Mouse (Mus musculus) embryo, embryonic 9.5 days (tissue): ENCODE results near the gene Il17d.

Experiments
- DNase-seq: peaks from one replicate; pipeline ENCODE4 v3.0.0-alpha.2; 2017; ENCODE audit errors: extremely low spot score

Gene Il17d

GRCm38 (mm10) chr14:57534961-57535360 lies 10.4 kb downstream of the Il17d start:
- DNase-seq = peak; percentile 13

- no peak for DNase-seq
These were observed 11.1 kb downstream of the Il17d start for GRCm38 (mm10) chr14:57535646-57536045.

DNA sequence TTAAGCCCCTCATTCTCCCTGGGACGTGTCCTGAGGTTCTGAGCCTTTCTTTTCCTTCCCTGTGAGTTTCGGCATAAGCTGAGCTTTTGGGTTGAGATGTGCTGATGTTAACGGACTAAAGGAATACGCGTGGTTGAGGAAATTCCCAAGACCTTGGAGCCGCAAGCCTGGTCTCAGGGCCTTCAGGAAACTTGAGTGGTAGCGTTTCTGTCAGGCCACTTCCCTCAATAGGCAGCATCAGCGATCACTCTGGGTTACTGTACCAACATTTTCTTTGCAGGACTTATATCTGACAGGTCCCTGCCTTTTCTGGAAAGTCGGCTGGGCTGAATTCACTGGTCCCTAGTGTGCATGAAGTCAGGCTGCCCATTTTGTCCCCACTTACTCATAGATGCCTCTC lies 12.2 kb downstream of the Il17d start:
- peak; percentile 27 for DNase-seq

GRCm38 (mm10) chr14:57537261-57538015 lies 12.9 kb downstream of the Il17d start:
- DNase-seq = peak; percentile 44

DNA sequence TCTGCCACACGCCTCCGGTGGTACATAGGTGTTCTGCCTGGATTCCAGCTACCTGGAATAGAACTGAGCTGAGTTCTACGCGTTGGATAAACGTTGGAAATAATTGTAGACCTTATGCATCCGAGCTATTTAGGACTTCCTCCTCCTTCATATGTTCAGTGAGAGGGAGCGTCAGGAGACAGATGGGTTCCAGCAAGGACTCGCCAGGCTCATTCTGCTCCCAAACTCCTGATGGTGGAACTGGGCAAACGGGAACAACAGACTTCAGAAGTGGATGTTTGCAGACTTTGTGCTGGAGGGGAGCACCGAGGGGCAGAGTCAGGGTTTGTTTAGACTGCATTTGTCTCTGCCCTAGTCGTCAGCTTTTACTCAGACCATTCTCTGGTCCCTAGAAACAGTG lies 16.1 kb downstream of the Il17d start:
- DNase-seq = no peak

DNA sequence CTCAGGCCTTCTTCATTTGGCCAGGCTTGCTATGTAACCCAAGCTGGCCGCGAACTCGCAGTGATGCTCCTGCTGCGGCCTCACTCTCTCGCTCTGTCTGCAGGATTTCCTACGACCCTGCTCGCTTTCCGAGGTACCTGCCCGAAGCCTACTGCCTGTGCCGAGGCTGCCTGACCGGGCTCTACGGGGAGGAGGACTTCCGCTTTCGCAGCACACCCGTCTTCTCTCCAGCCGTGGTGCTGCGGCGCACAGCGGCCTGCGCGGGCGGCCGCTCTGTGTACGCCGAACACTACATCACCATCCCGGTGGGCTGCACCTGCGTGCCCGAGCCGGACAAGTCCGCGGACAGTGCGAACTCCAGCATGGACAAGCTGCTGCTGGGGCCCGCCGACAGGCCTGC lies 17.7 kb downstream of the Il17d start:
- DNase-seq = no peak

DNA sequence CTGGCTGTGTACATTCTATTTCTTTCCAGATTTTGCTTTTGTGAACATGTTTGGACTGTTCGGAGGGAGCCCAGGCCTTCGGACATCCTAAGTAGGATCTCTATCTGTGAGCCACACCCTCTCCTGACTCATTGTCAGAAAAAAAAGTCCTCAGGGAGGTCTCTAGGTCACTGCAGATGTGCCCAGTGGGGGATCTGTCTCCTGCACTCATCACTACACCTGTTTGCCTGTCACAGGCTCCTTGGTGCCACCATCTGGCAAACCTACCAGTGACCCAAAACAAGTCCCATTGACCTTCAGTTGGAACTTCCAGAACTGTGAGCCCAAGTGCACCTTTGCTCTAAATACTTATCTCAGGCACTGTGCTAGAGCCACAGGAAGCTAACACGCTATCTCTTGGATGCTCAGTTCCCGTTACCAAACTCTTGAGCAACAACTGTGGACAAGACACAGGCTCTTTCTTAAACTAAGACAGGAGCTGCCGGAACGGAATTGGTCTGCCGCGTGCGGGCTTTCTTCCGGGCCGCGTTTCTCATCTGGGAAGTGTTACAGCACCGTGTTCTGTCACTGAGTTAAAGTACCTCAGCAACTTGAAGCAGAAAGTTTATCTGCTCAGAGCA lies 19.0 kb downstream of the Il17d start:
- DNase-seq = no peak

DNA sequence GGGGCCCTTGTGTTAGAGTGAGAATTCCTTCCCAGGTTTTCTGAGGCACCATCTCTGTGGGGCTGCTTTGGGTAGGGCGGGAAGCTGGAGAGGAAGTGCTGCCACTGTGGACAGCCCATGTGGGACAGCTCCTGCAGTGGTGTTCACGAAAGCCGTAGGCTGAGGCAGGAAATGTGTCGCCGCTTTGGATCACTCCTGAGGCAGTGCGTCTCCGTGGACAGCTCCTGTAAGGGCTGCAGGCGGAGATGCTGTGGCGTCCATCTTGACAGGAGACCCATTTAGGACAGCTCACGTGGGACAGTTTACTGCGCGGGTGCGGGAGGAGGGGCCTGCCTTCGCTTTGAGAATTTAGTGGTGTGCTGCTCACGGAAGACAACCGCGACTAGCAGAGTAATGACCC lies 20.9 kb downstream of the Il17d start:
- no peak for DNase-seq

DNA sequence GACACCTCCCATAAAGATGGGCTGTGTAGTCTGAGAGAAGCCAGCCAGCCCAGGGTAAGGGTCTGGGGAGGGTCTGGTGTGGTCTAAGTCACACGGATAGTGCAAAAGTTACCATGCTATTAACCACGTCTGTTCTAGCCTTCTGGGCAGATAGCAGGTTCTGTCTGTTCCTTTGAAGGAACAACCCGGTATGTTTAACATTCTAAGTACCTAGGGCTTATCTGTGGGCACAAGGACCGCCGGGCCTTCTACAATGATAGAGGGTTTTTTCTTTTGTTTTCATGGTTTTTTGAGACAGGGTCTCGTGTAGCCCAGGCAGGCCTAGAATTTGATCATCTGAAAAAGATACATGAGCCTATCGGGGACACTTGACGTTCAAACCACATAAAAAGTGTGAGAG lies 21.6 kb downstream of the Il17d start:
- DNase-seq = no peak

DNA sequence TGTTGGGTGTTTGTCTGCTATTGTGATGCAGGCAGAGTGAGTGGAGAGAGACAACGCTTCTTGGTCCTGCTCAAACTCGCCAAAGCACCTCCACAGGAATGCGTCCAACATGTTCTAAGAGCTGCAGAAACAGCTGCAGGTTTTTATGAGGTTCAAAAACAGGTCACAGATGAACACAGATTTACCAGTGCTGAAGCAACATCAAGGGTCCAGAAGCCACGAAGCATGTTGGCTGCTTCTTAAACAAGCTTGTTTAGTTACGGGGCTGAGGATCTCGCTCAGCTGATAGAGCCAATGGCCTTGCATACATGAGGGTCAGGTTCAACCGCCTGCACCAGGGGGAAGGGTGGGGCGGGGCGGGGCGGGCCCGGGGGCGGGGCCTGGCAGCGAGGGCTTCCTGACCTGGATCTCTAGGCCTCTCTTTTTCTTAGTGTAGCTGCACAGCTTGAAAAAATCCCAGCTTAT lies 22.0 kb downstream of the Il17d start:
- peak; percentile 52 for DNase-seq

DNA sequence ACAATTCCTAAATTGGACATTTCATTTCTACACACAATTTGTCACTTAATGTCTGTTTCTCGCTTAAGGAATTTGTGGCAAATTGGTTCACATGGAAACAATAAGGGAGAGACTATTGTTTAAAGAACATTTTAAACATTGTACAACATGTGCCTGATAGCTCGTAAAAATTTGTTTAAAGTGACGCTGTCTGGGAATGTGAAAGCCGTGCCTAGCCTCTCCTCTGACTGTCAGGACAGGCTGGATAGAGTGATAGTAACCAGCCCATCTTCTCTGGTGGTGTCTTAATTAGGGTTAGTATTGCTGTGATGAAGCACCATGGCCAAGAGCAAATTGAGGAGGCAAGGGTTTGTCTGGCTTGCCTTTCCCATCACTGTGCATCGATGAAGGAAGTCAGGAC lies 22.5 kb downstream of the Il17d start:
- no peak for DNase-seq

DNA sequence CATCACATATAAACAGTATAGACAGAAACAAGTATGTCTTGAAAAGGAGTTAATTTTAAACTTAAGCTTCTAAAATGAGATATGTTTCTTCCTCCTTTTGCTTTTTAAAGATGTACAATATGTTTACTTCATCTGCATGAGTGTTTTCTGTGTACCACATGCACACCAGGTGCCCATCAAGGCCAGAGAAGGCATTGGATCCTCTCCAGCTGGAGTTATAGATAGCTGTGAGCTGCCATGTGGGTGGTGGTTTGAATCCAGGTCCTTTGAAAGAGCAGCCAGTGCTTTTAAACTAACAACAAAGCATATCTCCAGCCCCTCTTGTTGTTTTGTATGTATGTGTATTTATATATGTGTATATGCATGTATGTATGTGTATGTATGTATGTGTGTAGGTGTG lies 28.4 kb downstream of the Il17d start:
- DNase-seq = no peak

GRCm38 (mm10) chr14:57554434-57554833 lies 29.9 kb downstream of the Il17d start:
- no peak for DNase-seq

- no peak for DNase-seq
These were observed 31.0 kb downstream of the Il17d start for GRCm38 (mm10) chr14:57555471-57556070.

DNA sequence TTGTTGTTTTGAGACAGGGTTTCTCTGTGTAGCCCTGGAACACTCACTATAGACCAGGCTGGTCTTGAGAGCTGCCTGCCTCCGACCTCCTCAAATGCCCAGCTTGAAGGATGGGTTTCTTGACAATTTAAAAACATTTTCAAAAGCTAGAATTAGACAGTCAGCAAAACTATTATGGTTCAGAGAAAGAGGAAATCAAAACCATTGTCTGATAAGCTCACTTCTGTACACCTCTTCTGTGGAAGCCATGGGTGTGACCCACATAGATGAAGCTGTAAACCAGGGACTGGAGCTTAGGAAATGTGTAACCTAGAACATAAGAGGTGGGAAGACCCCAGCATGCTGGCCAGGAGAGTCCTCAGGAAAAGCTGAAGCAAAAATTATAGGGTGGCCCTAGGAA lies 32.3 kb downstream of the Il17d start:
- no peak for DNase-seq

DNA sequence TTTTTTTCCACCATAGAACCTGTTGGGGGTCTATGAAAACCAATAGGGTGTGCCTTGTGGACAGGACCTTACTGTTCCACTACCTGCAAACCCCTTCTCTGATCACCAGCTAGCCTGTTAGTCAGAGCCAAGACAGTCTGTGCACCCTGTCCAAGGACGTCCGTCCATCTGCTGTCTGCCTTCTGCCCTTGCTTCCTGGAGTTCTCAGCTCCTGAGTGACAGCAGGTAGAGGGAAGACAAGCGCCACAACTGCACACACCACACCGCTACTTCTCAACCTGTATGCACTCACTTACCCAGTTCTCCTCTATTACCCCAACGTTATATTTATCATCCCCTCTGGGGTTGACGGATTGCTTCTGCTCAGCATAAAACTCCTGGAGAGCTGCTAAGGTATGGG lies 41.0 kb downstream of the Il17d start:
- DNase-seq = no peak

- peak; percentile 97 for DNase-seq
These were observed 46.9 kb downstream of the Il17d start, which contains the start of gene Eef1akmt1 for GRCm38 (mm10) chr14:57571155-57572133. Gene Eef1akmt1 (minus strand): TSS chr14:57571612.

- DNase-seq = no peak
These were observed 50.4 kb downstream of the Il17d start for GRCm38 (mm10) chr14:57574792-57575587.

DNA sequence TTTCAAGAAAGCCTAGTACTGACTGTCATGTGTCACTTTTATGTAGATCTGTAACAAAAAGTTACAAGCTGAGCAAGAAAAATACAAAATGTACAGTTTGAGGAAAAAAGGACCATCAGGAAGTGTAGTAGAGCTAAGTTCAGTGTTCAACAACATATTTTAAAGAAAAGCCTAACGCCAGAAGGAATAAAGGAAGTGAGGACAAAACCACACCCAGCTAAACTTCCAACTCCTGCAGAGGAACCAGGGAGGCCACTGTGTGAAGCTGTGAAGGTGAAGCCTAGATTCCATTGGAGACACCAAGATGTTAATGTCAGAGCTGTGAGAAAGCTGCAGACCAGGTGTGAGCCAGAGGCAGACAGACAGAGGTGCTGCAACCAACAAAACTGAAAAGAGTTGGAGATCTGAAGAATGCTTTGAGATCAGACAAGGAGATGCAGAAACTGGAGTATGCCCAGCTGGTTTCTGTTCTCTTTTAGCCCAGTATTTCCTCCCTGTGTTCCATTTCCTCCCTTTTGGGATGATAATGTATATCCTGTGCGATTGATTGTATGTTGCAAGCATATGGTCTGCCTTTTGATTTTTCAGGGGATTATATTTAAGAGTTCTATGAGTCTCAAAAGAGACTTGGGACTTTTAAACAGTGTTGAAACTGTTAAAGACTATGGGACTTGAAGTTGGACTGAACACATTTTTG lies 51.9 kb downstream of the Il17d start:
- DNase-seq = no peak

DNA sequence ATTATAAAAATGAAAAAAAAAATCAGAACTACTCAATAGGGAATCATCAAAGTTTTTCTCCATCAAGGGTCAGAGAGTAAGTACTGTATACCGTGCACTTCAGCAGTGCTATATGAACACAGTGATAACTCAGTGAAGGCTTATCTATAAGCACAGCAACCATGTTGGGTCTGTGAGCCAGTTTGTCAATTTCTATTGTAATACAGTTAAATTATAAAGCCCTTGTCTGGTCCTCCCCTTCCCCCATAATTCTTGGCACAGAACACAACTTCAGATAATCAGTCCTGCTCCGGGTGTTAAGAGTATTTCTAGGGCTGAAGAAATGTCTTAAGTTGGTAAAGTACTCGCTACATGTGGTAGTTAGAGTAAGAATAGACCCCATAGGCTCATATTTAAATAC lies 67.3 kb downstream of the Il17d start:
- no peak for DNase-seq
